Mouse (Mus musculus) forebrain, embryonic 16.5 days (tissue): ENCODE measurements at regions not wholly inside any gene's neighbourhood (a gene's known extent, or its start where the extent isn't known, plus 50 kb on each side); places are given as distances from the start of the nearest gene placed in this dataset.
A peak's percentile ranks its signal among the peaks of the same experiment; 100 is the strongest.
"Not testable (repeated sequence)": the region's sequence is repeated elsewhere in the genome, so short reads cannot be mapped to it uniquely, and the experiment has no call there.

Source experiments
- ATAC-seq: fragments of 200-750 bp; cut with Nextera tagmentation; 2 replicates; pipeline ENCODE4 v1.8.0; 2017; ENCODE audit warnings: mild to moderate bottlenecking, moderate library complexity
- H3K27ac ChIP-seq: fragments of 300-500 bp; sonication (generic); 2 replicates; pipeline ENCODE4 v1.5.1; 2014; ENCODE audit warnings: low read length, control low read depth
- H3K27me3 ChIP-seq: fragments of 300-500 bp; sonication (generic); replicated peaks from 2 replicates; pipeline ENCODE4 v1.6.1; 2014; ENCODE audit warnings: low read length; ENCODE audit not compliant: control insufficient read depth, insufficient read depth
- H3K36me3 ChIP-seq: fragments of 300-500 bp; sonication (generic); 2 replicates; pipeline ENCODE4 v1.6.1; 2014; ENCODE audit not compliant: control insufficient read depth, insufficient read depth
- H3K4me1 ChIP-seq: fragments of 300-500 bp; sonication (generic); replicated peaks from 2 replicates; pipeline ENCODE4 v1.6.1; 2014; ENCODE audit warnings: low read length; ENCODE audit not compliant: control insufficient read depth, insufficient read depth
- H3K4me2 ChIP-seq: fragments of 300-500 bp; sonication (generic); 2 replicates; pipeline ENCODE4 v1.6.1; 2014; ENCODE audit warnings: mild to moderate bottlenecking, low read length, control low read depth
- H3K4me3 ChIP-seq: fragments of 300-500 bp; sonication (generic); replicated peaks from 2 replicates; pipeline ENCODE4 v1.5.1; 2014; ENCODE audit warnings: mild to moderate bottlenecking, low read length, control low read depth
- H3K9ac ChIP-seq: fragments of 300-500 bp; sonication (generic); replicated peaks from 2 replicates; pipeline ENCODE4 v1.6.1; 2014; ENCODE audit warnings: low read depth, low read length, control low read depth
- H3K9me3 ChIP-seq: fragments of 300-500 bp; sonication (generic); 2 replicates; pipeline ENCODE4 v1.6.1; 2016; ENCODE audit warnings: low read length; ENCODE audit not compliant: control insufficient read depth
- WGBS: fragments of 180-500 bp; shearing (Covaris S2); extraction: QIAGEN DNeasy Blood & Tissue Kit; methylation state at CpG from one replicate; pipeline ENCODE4 v1.1.7; 2014; 5-methylcytosine and 5-hydroxymethylcytosine counted together

DNA sequence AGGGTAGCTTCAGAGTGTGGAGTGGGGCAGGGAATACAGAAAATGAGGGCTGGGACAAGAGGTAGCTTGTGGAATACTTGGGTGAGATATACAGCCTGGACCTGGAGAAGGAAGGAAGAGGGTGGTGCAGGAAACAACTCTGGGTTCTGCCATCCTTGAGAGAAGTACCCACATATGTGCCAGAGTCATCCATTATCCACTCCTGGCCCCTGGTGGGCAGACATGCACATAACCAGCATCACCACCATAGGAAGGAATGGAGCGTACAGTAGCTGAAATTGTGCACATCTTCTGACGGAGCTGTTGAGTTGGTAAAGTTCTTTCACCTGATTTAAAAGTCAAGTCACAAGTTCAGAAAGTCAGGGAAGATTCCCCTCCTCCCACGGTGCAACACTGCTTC, 262.9 kb upstream of the Kdm8 start:
- H3K9me3 ChIP-seq: no peaks in the 10 kb centered on the region
- peak; percentile 74 for ATAC-seq
- H3K4me1 ChIP-seq: peaks cover 9% of the 10 kb centered on the region
- H3K27ac ChIP-seq: no peak overlapping the region
- H3K4me2 ChIP-seq: no peak overlapping the region
- H3K27me3 ChIP-seq: peaks cover 33% of the 10 kb centered on the region
- no peaks in the 10 kb centered on the region for H3K36me3 ChIP-seq
- WGBS: 86% methylated on average over 3 of the region's 3 CpGs
- no peak overlapping the region for H3K4me3 ChIP-seq
- H3K9ac ChIP-seq: no peak overlapping the region

DNA sequence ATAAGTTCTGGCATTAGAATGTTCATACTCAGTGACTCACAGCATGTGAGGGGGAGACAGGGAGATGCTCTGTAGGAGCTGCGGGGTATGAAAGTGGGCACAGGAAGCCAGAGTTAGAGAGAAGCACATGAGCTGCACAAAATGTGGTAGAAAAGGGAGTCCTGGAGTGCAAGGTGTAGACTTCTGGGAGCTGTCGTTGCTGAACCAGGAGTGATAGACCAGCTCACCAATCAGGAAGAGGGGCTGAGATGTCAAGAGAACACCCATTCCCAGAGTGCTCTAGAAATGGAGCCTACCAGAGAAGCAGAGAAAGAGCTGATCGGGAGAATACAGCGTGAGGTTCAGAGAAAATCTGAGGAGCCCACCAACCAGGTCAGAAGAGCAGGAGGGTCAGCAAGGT, 262.2 kb upstream of the Kdm8 start:
- H3K9ac ChIP-seq: no peak overlapping the region
- no peak overlapping the region for H3K4me2 ChIP-seq
- no peaks in the 10 kb centered on the region for H3K9me3 ChIP-seq
- H3K36me3 ChIP-seq: no peaks in the 10 kb centered on the region
- no peak for ATAC-seq
- no peak overlapping the region for H3K4me3 ChIP-seq
- whole genome bisulfite sequencing: 86% methylated on average over 4 of the region's 4 CpGs
- peaks cover 33% of the 10 kb centered on the region for H3K27me3 ChIP-seq
- peaks cover 9% of the 10 kb centered on the region for H3K4me1 ChIP-seq
- H3K27ac ChIP-seq: no peak overlapping the region

DNA sequence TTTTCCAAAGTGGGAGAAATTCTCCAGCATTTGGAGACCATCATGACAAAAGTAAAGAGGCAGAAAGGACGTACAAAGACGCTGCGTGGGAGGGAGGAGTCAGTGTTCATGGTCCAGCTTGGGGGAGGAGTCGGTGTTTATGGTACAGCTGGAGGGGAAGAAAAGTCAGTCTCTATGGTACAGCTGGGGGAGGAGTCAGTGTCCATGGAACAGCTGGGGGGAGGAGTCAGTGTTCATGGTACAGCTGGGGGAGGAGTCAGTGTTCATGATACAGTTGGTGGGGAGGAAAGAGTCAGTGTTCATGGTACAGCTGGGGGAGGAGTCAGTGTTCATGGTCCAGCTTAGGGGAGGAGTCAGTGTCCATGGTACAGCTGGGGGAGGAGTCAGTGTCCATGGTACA, 261.5 kb upstream of the Kdm8 start:
- H3K4me3 ChIP-seq, ATAC-seq, H3K9ac ChIP-seq, H3K4me2 ChIP-seq, H3K9me3 ChIP-seq, H3K36me3 ChIP-seq, H3K4me1 ChIP-seq, H3K27ac ChIP-seq: not testable (repeated sequence)
- WGBS: 86% methylated on average over 4 of the region's 4 CpGs
- H3K27me3 ChIP-seq: peaks cover 33% of the 10 kb centered on the region

DNA sequence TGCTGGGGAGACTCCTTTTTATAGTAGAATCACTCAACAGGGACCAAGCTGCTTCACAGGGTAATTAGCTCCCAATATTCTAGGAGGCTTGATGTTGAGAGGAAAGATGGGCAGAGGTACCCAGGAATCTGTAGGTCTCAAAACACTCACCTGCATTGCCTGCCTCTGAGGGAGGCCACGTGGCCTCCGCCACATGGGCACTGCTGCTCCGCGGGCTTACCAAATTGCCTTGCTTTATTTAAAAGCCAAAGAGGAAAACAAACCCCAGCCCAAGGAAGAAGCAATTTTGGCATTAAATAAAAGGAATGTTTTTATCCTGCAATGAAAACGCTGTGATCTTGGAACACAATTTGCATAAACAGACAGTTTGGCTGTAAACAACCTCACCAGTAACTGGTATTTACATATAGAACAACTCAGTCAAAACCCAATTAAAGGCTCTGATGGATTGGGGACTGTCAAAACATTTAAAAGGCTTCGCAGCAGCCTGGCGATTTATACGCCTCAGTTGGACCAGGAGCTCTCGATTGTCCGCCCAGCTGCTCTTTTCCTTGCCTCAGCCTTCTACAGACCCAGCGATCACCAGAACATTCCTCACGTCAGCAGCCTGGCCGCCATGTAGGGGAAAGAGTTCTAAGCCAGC, 259.3 kb upstream of the Kdm8 start:
- H3K4me1 ChIP-seq: peaks cover 9% of the 10 kb centered on the region
- no peak overlapping the region for H3K27ac ChIP-seq
- peak; percentile 91 for ATAC-seq
- H3K4me2 ChIP-seq: no peak overlapping the region
- H3K27me3 ChIP-seq: peaks cover 35% of the 10 kb centered on the region
- no peak overlapping the region for H3K4me3 ChIP-seq
- no peak overlapping the region for H3K9ac ChIP-seq
- H3K36me3 ChIP-seq: no peaks in the 10 kb centered on the region
- WGBS: 18% methylated on average over 13 of the region's 13 CpGs
- H3K9me3 ChIP-seq: no peaks in the 10 kb centered on the region

DNA sequence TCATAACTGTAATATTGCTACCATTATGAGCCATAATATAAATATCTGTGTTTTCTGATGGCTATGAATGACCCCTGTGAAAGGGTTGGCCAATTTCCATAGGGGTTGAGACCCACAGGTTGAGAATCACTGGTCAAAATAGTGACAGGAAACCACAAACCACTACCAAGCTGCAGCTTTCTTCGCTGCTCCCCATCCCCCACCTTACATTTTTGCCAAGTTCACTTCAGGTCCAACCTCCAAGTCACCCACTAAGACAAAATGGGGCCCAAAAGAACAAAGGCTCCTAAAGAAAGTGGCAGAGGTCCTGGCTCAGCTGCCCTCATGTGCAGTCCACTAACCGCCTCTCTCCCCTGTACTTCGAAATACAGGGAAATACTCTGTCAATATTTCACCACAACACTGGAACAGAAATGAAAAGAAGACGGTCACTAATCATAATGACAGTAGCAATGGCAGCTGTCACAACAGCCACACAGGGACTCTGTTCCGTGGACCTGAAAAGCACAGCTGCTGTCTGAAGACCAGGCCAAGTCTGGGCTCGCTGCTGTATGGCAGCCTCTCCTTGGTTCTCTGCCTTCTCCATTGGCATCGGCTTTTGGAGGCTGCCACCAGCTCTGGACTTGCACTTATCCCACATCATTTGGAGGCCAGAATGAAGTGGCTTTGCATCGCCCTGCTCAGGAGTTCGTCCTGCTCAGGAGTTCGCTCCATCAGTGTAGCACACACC, 257.3 kb upstream of the Kdm8 start:
- Histone ChIP-seq H3K4me1 (peaks cover 9% of the 10 kb centered on the region), H3K27me3 (peaks cover 24% of the 10 kb centered on the region), H3K4me3 (no peak overlapping the region), H3K4me2 (no peak overlapping the region), H3K27ac (no peak overlapping the region), H3K9me3 (no peaks in the 10 kb centered on the region), H3K36me3 (no peaks in the 10 kb centered on the region), H3K9ac (no peak overlapping the region)
- no peak for ATAC-seq
- WGBS: 75% methylated on average over 10 of the region's 10 CpGs

DNA sequence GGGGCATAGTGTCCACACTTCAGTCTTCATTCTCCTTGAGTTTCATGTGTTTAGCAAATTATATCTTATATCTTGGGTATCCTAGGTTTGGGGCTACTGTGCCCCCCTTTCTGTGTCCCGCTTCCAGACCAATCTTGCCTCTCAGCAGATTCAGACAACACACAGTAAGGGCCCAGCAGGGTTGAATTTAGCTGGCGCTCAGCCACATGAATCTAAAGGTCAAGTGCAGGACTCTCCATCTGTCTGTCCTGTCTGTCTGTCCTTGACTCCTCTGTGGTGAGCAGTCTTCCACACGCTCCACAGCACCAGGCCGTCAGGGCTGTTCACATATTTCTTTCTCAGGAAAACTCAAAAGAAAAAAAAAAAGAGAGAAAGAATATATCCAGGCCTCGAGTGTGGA, 255.5 kb upstream of the Kdm8 start:
- 89% methylated on average over 5 of the region's 5 CpGs for WGBS
- no peak overlapping the region for H3K9ac ChIP-seq
- H3K27ac ChIP-seq: no peak overlapping the region

DNA sequence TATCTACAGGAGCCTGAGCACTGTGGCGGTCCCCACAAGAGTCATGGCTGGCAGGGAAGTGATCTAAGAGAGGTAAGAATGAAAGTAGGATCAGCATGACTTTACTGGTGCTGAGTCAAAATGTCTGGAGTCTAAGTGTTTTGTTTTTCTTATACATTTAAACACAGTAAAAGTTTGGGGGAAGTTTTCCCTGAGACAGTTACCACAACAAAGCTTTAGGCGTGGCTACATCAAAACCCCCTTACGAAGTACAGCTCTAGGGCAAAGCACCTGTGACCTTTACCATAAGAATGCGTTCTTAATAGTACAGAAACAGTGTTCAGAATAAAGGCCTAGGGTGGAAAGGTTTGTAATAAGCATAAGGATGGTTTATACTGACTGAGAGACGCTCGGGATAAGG, 254.4 kb upstream of the Kdm8 start:
- H3K9me3 ChIP-seq: no peaks in the 10 kb centered on the region
- peaks cover 11% of the 10 kb centered on the region; the same call in 1 of the 2 replicates for H3K27me3 ChIP-seq
- ATAC-seq: no peak
- no peaks in the 10 kb centered on the region for H3K36me3 ChIP-seq
- peaks cover 5% of the 10 kb centered on the region for H3K4me1 ChIP-seq
- 85% methylated on average over 6 of the region's 6 CpGs for WGBS
- H3K9ac ChIP-seq: no peak overlapping the region
- no peak overlapping the region for H3K4me3 ChIP-seq
- no peak overlapping the region for H3K4me2 ChIP-seq
- no peak overlapping the region for H3K27ac ChIP-seq

More for the DNA sequence above, 255.5 kb upstream of the Kdm8 start:
- H3K4me1 ChIP-seq: peaks cover 9% of the 10 kb centered on the region
- no peak for ATAC-seq
- peaks cover 18% of the 10 kb centered on the region for H3K27me3 ChIP-seq
- no peaks in the 10 kb centered on the region for H3K36me3 ChIP-seq
- H3K9me3 ChIP-seq: no peaks in the 10 kb centered on the region
- no peak overlapping the region for H3K4me3 ChIP-seq
- H3K4me2 ChIP-seq: no peak overlapping the region

DNA sequence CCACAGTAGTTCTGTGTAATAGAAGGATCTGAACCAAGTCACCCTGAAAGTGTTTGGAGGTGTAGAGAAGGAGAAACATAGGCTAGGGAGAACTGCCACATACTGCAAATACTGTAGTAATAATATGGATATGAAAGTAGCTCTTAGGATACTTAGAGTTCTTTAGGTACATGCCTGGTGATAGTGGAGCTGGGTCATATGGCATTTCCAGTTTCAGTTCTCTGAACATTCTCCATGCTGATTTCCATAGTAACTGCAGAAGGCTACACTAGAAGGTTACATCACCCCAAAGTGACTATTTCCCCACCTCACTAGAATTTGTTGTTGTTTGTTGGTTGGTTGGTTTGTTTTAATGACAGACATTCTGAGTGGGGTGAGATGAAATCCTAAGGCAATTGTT, 253.2 kb upstream of the Kdm8 start:
- H3K4me2 ChIP-seq: no peak overlapping the region

DNA sequence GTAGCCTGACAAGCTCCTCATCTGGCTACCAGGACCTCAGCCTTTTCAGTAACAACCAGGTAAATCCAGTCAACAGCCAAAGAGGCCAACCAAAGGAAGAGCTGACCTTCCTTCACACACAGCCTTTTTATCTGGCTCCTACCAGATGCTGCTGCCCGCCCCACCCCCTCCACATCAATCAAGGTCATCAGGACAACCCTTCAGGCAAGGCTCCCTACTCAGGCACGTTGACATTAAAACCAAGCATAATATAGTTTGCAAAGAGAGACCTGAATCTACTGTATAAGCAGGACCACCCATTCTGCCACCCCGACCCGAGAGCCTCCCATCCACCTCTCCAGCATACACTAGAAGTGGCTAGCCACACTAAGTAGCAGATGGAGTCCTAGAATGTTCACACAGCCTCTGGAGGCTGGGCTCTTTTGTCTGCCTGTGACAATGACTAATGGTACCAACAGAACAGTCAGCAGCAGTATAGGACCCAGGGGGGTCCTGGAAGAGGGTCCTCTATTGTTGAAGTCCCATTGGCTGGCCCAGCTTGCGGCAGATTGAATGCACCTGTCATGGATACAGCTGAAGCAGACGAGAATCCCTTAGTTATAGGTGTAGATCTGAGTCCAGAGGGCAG, 233.0 kb upstream of the Kdm8 start:
- 81% methylated on average over 6 of the region's 6 CpGs for WGBS
- no peaks in the 10 kb centered on the region for H3K9me3 ChIP-seq
- ATAC-seq: no peak
- no peaks in the 10 kb centered on the region for H3K4me1 ChIP-seq
- H3K36me3 ChIP-seq: no peaks in the 10 kb centered on the region
- no peaks in the 10 kb centered on the region for H3K27me3 ChIP-seq
- H3K27ac ChIP-seq: no peak overlapping the region
- no peak overlapping the region for H3K4me2 ChIP-seq
- H3K4me3 ChIP-seq: no peak overlapping the region
- no peak overlapping the region for H3K9ac ChIP-seq

More for the DNA sequence above, 253.2 kb upstream of the Kdm8 start:
- Histone ChIP-seq H3K27ac (no peak overlapping the region), H3K27me3 (peaks cover 8% of the 10 kb centered on the region; the same call in 1 of the 2 replicates), H3K4me3 (no peak overlapping the region), H3K4me1 (no peaks in the 10 kb centered on the region), H3K9me3 (no peaks in the 10 kb centered on the region), H3K36me3 (no peaks in the 10 kb centered on the region), H3K9ac (no peak overlapping the region)
- ATAC-seq: no peak
